Mouse (Mus musculus) thymus, adult 2 months (tissue): Measurements from ENCODE around the gene Emilin2. TPM values are rescaled to one million over a fixed set of nuclear protein-coding genes. Genes with fewer than 3 reads are reported as not detected.

Experiments used
- DNase-seq: peaks from one replicate; pipeline ENCODE4 v3.0.0; 2021
- H3K27ac ChIP-seq: fragments of 200-500 bp; 2 replicates; pipeline ENCODE4 v1.5.1; 2012; ENCODE audit warnings: low read length, control low read depth; ENCODE audit not compliant: control insufficient read depth, insufficient read depth
- H3K27me3 ChIP-seq: fragments of 200-500 bp; 2 replicates; pipeline ENCODE4 v1.6.1; 2012; ENCODE audit warnings: mild to moderate bottlenecking, low read length, moderate library complexity, mixed read lengths; ENCODE audit not compliant: control insufficient read depth, insufficient read depth
- H3K36me3 ChIP-seq: fragments of 200-500 bp; 2 replicates; pipeline ENCODE4 v1.6.1; 2012; ENCODE audit warnings: mild to moderate bottlenecking, low read length, moderate library complexity; ENCODE audit not compliant: control insufficient read depth, insufficient read depth
- H3K4me1 ChIP-seq: fragments of 200-500 bp; replicated peaks from 2 replicates; pipeline ENCODE4 v1.6.1; 2012; ENCODE audit warnings: low read length; ENCODE audit not compliant: control insufficient read depth, insufficient read depth
- H3K4me3 ChIP-seq: fragments of 200-500 bp; 2 replicates; pipeline ENCODE4 v1.5.1; 2012; ENCODE audit warnings: mild to moderate bottlenecking, low read length, control low read depth, moderate library complexity; ENCODE audit not compliant: control insufficient read depth, insufficient read depth
- CTCF ChIP-seq: fragments of 200-500 bp; IDR thresholded peaks from 2 replicates; pipeline ENCODE4 v1.5.1; 2012; ENCODE audit warnings: mild to moderate bottlenecking, control low read depth, low read length, moderate library complexity, borderline replicate concordance; ENCODE audit not compliant: control insufficient read depth, poor library complexity, insufficient read depth; ENCODE audit errors: extremely low read depth
- POLR2A ChIP-seq: fragments of 200-500 bp; IDR thresholded peaks from 2 replicates; pipeline ENCODE4 v1.6.1; 2012; ENCODE audit warnings: mild to moderate bottlenecking, low read length, control low read depth, moderate library complexity; ENCODE audit not compliant: control insufficient read depth, poor library complexity, insufficient read depth; ENCODE audit errors: extremely low read depth
- WGBS: fragments of 180-500 bp; shearing (Covaris S2); methylation state at CpG from one replicate; pipeline ENCODE4 v1.1.7; 2018; 5-methylcytosine and 5-hydroxymethylcytosine counted together
- polyA plus RNA-seq: library from polyadenylated mRNA; depleted of rRNA; stranded (reverse); fragments of >200 nt; gene quantifications from 2 replicates; pipeline ENCODE4 v1.2.3, GENCODE M21; 2012

Gene Emilin2
- polyA plus RNA-seq, 1 experiment: 8.7 TPM

DNA sequence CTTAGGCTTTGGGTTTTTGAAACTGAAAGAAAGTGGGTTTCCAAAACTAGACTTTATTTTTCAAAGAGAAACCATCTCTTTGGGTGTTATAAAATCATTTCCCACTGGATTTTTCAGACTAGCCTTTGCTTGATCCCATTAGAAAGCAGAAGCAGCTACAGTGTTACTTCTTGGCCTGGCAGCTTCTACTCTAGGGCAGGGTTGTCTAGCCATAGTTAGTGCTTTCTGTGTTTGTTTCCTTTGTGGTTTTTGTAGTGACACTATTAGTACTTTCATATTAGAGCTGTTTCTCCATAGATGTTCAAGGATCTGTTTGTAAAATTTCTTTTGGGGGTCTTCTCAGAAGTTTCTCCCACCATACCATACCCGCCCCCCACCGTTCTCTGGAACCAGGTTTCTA lies 95.5 kb downstream of the Emilin2 start:
- Histone ChIP-seq H3K27me3 (no peaks in the 10 kb centered on the region), H3K36me3 (peaks cover 3% of the 10 kb centered on the region; the same call in 1 of the 2 replicates), H3K4me1 (peaks cover 8% of the 10 kb centered on the region), H3K27ac (no peak overlapping the region), H3K4me3 (no peak overlapping the region)
- no peak for DNase-seq
- 95% methylated on average over 2 of the region's 2 CpGs for WGBS
- TF ChIP-seq POLR2A: no peak
- no peak for TF ChIP-seq CTCF

DNA sequence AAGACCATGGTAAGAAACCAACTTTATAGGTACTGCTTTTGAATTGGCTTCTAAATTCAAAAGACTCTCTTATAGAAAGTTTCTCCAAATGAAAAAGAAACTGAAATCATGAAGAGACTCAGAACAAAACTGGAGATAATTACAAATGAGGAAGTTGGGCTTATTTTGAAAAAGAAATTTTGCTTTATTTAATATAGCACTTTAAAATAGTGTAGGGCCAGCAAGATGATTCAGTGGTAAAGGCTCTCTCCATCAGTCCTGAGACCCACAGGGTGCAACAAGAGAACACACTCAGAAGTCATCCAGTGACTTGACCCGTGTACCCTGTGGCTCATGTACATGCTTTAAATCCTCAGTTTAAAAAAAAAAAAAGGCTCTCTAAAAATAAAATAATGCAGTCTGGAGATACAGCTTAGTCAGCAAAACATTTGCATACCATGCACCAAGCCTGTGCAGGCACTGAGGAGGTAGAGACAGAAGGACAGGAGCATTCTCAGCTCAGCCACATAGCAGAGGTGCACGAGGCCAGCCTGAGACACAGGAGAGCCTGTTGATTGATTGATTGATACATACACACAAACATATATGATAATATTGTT lies 96.4 kb downstream of the Emilin2 start:
- peaks cover 8% of the 10 kb centered on the region for H3K4me1 ChIP-seq
- no peak overlapping the region for H3K27ac ChIP-seq
- H3K27me3 ChIP-seq: no peaks in the 10 kb centered on the region
- no peak for DNase-seq
- 43% methylated on average over 2 of the region's 2 CpGs for WGBS
- TF ChIP-seq POLR2A: no peak
- H3K4me3 ChIP-seq: no peak overlapping the region
- peaks cover 3% of the 10 kb centered on the region; the same call in 1 of the 2 replicates for H3K36me3 ChIP-seq

DNA sequence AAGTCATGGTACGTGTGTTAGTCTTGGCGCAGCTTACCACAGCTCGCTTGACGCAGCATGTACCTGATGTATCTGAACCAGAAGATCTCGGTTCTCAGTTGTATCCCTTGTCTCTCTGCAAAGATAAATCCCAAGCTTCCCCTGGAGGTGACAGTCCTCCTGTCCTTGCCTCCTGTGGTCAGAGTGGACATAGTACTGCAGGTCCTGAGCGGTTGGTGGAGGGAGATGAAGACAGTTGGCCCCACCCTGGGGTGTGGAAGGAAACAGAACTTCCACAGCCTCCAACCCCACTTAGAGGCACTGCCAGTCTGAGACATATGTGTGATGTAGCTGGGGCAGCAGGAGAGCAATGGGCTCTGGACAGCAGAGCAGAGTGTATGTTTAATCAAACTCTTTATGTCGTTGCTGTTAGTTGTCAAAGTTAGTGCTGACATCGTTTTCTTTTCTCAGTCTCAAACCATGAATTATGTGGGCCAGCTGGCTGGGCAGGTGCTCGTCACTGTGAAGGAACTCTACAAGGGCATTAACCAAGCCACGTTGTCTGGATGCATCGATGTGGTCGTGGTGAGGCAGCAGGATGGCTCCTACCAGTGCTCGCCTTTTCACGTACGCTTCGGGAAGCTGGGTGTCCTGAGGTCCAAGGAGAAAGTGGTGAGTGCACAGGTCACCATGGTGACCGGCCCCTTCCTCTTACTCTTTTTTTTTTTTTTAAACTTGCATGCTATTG lies 97.1 kb downstream of the Emilin2 start:
- Histone ChIP-seq H3K36me3 (peaks cover 3% of the 10 kb centered on the region; the same call in 1 of the 2 replicates), H3K27me3 (no peaks in the 10 kb centered on the region), H3K4me1 (peaks cover 8% of the 10 kb centered on the region), H3K4me3 (no peak overlapping the region), H3K27ac (no peak overlapping the region)
- WGBS: 36% methylated on average over 17 of the region's 17 CpGs
- no peak for TF ChIP-seq POLR2A
- no peak for TF ChIP-seq CTCF
- no peak for DNase-seq

DNA sequence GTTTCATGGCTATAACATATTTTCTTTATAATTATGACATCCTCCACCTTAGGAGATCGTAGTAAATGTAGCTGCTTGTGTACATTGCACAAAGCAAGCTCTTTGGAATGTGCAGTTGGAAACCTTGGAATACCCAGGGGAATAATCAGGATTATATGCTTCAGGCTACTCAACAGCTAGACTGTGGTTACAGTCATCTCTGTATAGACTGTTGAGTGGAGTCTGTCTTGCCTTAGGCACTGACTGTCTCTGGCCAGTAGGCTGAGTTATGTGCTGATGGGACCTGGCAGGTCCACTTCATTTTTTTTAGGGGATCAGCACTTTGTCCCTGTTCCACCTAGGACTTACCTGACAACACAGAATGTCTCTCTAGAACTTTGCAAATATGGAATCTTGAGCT lies 98.1 kb downstream of the Emilin2 start:
- peaks cover 3% of the 10 kb centered on the region; the same call in 1 of the 2 replicates for H3K36me3 ChIP-seq
- H3K4me1 ChIP-seq: peaks cover 8% of the 10 kb centered on the region
- no peak for DNase-seq
- H3K27ac ChIP-seq: no peak overlapping the region
- no peak for TF ChIP-seq POLR2A
- TF ChIP-seq CTCF: no peak
- no peaks in the 10 kb centered on the region for H3K27me3 ChIP-seq
- 98% methylated on average over 1 of the region's 1 CpGs for WGBS
- no peak overlapping the region for H3K4me3 ChIP-seq

DNA sequence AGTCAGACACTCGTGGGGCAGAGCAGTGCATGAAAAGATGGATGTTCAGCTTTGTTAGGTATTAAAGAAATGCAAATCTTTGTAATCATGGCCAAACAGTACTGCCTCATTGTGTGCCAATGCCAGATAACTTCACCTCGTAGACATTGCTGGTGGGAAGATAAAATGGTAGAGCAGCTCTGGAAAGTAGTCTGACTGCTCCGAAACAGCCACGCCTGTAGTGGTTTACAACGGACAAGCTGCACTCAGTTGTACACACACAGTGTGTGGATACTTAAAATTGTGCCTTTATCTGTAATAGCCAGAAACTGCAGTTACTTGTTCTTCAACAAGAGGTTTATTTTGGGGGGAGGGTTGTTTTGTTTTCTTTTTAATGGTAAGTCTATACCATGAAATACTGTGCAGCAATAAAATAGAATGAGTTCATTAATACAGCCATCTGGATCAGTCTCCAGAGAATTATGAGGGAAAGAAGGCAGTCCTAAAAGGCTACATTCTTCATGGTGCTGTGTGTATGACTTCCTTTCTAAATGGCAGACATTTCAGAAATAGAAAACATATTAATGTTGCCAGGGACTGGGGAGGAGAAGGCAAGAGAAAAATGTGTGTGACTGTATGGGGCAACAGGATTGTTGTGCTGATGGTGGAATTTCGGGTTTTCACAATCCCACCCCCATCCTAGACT lies 99.7 kb downstream of the Emilin2 start:
- Histone ChIP-seq H3K4me3 (no peak overlapping the region), H3K27me3 (no peaks in the 10 kb centered on the region), H3K36me3 (no peaks in the 10 kb centered on the region), H3K27ac (no peak overlapping the region), H3K4me1 (peaks cover 8% of the 10 kb centered on the region)
- no peak for DNase-seq
- TF ChIP-seq POLR2A: no peak
- TF ChIP-seq CTCF: no peak
- 92% methylated on average over 6 of the region's 6 CpGs for WGBS

DNA sequence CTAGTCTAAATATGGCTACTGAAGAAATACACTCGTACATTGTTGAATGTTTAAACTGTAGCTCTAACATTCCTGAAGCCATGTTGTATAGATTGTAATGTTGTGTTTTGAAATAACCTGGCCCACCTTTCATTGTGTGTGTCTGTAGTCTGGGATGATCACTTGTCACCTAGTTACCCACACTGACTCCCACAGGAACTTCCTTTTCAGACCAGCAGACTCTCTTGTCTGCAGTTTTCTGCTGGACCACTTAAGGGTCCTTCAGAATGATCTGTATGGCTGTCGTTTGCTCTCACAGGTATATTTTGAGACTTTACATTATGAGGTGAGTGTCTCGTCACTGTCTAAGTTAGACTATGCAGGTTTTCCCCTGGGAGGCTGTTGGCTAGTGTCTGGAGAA lies 101.8 kb downstream of the Emilin2 start:
- 54% methylated on average over 3 of the region's 3 CpGs for WGBS
- Histone ChIP-seq H3K27ac (no peak overlapping the region), H3K4me3 (no peak overlapping the region), H3K4me1 (peaks cover 9% of the 10 kb centered on the region), H3K36me3 (no peaks in the 10 kb centered on the region), H3K27me3 (no peaks in the 10 kb centered on the region)
- no peak for TF ChIP-seq POLR2A
- TF ChIP-seq CTCF: no peak
- no peak for DNase-seq
